Mouse (Mus musculus): Measurements from ENCODE around the gene A830031A19Rik.

A830031A19Rik gene

GRCm38 (mm10) chr11:24076127-24076650 lies 1.3 kb upstream of the A830031A19Rik start:
- DNase-seq, result peak; percentile 86 to 88

DNA sequence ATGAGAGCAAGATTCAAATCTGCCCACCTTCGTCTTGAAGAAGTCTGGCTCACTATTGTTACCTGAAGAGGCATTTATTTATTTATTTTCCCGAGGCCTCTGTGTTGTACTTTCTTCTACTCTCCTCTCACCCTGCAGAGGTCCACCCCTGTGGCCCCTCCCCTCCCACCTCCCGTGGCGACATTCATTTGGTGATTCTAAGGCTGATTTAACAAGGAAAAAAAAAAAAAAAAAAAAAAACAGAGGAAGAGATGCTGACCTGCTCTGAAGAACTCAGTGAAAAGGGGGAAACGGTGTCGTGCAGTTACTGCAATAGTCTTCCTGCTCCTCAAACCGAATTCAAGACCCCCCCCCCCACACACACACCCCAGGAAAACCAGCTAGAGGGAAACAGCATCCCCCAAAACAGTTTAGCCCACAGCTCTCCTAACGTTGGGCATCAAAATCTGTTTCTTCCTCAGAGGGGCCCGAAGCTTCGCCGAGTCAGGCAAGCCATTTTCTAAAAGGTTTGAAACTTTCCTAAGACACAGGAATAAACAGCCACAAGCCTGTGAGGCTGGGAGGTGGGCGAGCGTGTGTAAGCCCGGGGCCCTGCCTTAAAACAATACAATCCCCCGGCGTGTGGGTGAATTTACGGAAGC lies 752 bp upstream of the A830031A19Rik start:
- DNase-seq, result no peak

GRCm38 (mm10) chr11:24074021-24074591 lies 748 bp downstream of the A830031A19Rik start:
- peak in 1 of 2 experiments; percentile 27 for DNase-seq

- peak; percentile 46 to 49 for DNase-seq
These were observed 9.5 kb downstream of the A830031A19Rik start for GRCm38 (mm10) chr11:24065313-24065712.

DNA sequence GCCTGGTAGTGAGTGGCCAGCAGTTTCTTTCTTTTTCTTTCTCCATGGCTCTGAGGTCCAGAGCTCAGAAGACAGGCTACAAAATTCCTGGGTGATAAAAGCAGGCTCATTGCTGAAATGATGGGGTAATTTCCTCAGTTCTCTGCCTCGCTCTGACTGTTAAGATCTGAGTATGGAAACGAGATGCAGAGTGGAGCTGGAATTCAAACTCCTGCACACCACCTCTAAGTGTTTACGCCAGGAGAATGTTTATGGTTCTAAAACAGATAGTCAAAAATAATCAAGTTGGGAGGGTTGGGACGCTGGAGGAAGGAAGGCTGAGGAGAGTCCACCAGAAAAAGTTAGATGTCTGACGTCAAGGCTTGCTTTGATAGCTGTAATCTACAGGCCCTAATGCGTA lies 10.6 kb downstream of the A830031A19Rik start:
- DNase-seq, result no peak

DNA sequence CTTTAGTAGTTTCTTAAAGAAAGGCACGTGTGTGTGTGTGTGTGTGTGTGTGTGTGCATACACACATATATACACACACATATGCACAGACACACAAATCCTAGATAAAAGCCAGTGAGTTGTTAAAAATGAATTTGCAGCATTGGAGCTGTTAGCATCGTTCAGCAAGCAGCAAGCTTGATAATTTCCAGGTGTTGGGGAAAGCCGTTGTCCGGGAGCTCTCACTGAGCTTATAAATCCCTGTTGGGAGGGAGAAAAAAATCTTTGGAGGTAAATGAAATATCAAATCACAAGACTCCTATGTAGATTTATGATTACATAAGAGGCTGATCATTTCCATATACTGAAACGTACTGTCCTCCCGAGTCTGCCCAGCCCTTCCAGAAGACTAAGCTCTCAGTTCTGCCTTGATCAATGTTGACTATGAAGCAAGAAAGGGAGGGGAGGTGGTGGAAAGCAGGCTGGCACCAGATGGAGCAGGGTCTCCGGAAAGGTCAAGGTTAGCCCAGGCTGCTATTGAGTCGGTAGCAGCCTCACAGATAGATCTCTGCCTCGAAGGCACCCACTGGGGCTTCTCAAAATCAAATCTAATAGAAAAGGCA lies 12.3 kb downstream of the A830031A19Rik start:
- DNase-seq, result no peak

- DNase-seq, result peak; percentile 30 to 42
These were observed 13.0 kb downstream of the A830031A19Rik start for GRCm38 (mm10) chr11:24061819-24062218.

DNA sequence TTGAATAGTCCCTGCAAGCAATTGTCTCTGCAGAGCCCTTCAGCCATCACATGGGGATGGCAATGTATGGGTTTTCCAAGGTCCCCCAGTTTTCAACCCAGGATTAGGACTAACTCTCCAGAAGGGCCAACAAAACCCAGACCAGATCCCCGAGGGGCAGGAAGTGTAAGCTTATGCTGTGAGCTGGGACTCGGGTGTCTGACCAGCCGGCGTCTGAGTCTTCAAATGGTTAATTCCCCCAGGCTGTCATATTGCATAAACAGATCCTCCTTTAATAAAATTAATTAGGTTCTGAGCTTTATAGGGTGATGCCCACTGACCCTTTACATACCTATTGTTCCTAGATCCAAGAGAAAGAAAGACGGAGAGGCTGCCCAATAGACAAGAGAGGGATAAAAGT lies 14.4 kb downstream of the A830031A19Rik start:
- no peak for DNase-seq

DNA sequence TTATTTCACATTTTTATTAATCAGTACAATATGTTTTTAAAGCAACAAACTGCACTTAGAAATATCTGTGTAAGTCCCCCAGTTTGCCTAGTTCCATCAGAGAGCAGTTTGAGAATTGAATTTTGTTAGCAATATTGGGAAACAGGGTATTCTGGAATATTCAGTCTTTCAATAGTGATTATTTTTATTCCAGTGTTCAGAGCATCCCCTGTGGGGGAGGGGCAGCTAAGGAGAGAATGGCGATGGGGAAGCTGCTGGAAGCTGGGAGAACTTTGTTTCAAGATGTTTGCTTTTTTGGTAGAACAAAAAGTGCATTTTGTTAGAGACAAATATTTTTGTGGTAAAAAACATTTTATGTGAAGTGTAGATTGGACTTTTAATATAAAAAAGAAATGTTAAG lies 15.7 kb downstream of the A830031A19Rik start:
- DNase-seq, result no peak

GRCm38 (mm10) chr11:24052882-24053281 lies 22.0 kb downstream of the A830031A19Rik start:
- peak; percentile 37 for DNase-seq

DNA sequence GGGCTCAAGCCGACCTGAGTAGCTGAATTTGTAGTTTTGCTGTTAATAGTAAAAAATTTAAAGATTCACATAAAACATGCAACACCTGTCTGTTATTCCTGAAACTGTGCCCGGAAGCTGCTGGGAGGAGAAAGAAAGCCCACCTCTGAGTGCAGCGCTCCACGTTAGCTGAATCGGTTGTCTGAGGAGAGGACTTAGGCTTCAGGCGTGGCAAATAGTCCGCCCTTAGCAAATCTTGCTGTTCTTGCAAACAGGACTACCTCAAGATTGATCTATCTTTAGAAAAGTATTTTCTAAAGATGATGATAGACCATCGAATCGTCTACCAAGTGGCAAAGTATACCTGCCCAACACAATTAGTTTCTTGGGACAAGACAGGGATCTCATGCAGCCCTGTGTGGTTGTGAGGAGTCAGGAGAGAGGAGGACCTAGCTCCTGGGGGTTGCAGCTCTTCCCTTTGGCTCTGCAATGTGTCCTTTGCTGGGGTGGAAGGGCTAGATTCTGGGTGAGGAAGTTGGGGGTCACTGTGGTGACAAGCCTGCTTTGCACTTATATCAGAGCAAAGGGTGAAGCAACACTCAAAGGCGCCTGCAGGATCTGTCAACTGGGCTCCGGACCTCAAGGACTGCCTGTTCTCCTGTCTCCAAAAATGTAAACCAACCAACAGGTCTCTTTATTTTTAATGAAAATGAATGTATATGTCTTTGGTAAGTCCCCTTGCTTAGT lies 24.7 kb downstream of the A830031A19Rik start:
- DNase-seq, result no peak

GRCm38 (mm10) chr11:24049226-24050031 lies 25.4 kb downstream of the A830031A19Rik start:
- peak; percentile 91 to 93 for DNase-seq

- no peak for DNase-seq
These were observed 30.8 kb downstream of the A830031A19Rik start for GRCm38 (mm10) chr11:24044025-24044424.

DNA sequence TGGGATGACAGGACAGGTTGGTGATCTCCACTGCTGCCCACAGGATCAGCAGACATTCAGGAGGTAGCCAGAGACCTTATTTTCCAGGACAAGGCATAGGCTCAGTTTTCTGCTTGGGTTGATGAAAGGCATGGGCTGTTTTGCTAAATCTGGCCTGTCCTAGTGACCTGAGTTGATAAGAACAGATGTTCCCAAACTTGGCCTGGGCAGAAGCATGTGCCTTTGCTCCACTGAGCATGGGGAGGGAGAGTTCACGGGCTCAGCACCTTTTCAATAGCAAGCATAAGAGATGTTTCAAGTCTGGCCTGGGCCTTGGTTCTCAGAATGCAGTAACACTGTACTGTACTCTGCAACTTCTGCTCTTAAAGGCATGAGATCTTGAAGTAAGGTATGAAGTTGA lies 54.1 kb downstream of the A830031A19Rik start:
- DNase-seq, result no peak

DNA sequence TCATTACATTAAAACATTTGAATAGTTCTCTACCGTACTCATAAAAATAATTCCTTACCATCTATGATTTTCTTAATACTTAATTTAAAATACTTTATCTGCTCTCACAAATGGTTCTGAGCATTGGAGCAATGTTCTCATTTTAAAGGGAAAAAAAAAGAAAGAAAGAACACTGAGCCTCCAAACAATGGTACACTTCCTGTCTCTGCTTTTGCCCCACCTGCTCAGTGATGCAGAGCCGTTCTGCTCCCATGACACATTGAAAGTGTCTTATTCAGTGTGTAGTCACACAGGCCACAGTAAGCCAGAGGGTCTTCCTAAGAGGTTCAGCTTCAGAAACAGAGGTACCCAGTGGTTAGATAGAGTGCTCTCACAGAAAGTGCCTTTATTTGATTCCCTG lies 56.1 kb downstream of the A830031A19Rik start:
- DNase-seq, result peak; percentile 37 to 42

DNA sequence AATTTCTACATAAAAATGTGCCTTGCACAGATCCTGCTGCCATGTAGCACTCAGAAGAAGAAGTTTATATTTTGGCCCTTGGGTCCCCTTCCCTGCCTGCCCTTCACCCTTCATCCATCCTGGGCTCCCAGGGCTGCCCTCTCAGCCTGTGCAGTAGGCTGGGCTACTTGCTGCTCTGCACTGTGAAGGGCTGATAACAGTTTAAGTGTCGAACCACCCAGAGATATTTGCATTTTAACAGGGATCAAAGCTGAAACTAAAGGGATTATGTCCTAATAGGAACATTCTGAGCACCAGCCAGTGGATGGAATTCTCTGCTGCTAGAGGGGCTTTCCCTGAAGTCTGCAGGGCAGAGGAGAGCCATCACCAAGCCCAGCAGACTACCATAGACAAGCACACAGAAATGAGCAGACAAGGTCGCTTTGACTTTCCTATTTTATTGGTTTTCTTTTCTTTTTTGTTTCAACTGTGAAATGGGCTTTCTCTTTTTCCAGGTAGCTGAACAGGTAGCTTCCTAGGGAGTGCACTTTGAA lies 58.1 kb downstream of the A830031A19Rik start:
- no peak for DNase-seq

DNA sequence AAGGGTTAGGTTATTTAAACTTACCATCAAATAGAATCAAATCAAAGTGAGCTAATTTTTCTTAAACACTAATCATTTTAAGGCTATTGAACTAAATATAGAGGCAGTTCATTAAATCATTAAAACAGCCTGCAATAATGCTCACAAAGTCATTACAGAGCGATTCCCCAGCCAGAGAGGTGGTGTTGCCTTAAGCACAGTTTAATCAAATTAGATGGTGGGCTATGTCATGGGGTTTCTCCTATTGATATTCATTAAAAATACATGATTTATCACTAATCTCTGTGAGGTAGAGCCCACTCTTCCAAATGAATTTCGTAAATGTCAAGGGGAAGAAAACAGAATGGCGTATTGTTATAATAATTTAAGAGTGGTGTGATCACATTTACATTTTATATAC lies 58.8 kb downstream of the A830031A19Rik start:
- no peak for DNase-seq

GRCm38 (mm10) chr11:24014642-24015041 lies 60.2 kb downstream of the A830031A19Rik start:
- DNase-seq, result no peak

DNA sequence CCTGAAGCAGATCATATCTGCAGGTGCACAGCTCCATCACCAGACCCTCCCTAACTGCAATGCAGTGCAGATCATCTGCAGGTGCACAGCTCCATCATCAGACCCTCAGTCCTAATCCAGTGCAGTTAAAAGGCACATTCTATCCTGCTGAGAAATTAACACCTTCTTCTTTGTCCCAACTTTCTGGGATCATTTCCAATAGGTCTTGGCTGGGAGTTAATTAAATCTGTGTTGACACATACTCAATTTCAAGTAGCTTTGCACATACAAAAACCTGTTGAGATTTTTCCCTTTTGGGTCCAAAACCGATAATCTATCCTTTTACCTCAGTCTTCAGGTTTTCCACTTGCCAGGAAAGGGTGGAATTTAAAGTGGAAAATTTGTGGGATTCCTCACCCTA lies 62.6 kb downstream of the A830031A19Rik start:
- no peak for DNase-seq

DNA sequence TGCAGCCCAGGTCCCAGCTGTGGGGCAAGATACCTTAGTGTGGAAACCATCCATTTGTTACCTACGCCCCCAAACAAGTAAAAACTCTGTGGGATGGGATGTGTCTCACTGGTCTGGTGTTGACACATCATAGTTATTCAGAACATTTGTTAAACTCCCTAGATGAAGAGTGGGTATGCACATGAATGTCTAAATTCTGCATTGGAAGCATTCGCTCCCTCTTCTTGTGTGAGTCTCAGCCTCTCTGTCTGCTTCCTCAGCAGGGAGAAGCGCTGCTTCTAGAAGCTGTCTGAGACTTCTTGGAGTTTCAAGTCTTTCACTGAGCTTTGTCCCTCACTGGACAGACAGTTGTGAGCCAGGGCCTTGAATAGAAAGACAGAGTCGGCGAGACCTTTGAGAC lies 65.9 kb downstream of the A830031A19Rik start:
- no peak for DNase-seq

- DNase-seq, result peak; percentile 61 to 69
These were observed 66.6 kb downstream of the A830031A19Rik start for GRCm38 (mm10) chr11:24008244-24008643.

- no peak for DNase-seq
These were observed 69.3 kb downstream of the A830031A19Rik start for GRCm38 (mm10) chr11:24005445-24006156.
